Mouse (Mus musculus) lung, postnatal 14 days (tissue): ENCODE measurements at regions not wholly inside any gene's neighbourhood (a gene's known extent, or its start where the extent isn't known, plus 50 kb on each side); places are given as distances from the start of the nearest gene placed in this dataset.

ENCODE experiments used
- DNase-seq: peaks from one replicate; pipeline ENCODE4 v3.0.0; 2021

DNA sequence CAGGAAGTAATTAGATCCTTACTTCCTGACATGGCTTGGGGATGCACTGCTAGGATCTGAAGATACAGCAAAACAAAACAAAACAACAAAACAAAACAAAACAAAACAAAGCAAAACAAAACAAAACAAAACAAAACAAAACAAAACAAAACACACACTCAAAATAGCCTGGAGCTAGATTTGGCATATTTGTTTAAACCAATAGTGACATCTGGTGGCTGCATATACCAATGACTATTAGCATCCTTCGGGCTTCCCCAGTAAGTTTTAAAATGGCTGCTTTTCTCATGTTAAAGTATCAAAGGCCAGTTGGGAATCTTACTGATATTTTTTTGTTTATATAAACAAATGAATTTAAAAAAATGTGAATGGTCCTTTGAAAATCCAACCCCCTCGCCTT is 52.9 kb upstream of the Ica1 start:
- peak; percentile 5 for DNase-seq

- DNase-seq, result no peak
Observed at GRCm38 (mm10) chr6:8832924-8833323, 54.6 kb upstream of the Ica1 start.

GRCm38 (mm10) chr6:8853657-8854056 is 75.4 kb upstream of the Ica1 start:
- no peak for DNase-seq

DNA sequence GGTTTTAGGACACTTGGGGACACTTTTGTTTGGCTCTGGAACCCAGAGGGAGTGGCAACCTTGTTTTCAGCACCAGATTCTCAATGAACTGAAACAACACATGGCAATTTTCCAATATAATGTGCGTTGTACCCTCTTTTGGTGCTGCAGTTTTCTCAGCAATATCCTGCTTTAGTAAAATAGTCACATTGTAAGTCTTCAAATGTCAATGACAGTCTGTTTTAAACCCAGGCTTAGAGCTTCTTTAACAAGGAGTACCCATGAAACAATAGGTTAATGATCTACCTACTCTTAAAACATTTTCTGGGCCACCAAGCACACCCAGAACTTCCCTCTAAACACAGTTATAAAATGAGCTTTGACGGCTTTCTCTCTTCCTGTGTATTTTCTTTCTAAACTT is 82.3 kb upstream of the Ica1 start:
- no peak for DNase-seq

DNA sequence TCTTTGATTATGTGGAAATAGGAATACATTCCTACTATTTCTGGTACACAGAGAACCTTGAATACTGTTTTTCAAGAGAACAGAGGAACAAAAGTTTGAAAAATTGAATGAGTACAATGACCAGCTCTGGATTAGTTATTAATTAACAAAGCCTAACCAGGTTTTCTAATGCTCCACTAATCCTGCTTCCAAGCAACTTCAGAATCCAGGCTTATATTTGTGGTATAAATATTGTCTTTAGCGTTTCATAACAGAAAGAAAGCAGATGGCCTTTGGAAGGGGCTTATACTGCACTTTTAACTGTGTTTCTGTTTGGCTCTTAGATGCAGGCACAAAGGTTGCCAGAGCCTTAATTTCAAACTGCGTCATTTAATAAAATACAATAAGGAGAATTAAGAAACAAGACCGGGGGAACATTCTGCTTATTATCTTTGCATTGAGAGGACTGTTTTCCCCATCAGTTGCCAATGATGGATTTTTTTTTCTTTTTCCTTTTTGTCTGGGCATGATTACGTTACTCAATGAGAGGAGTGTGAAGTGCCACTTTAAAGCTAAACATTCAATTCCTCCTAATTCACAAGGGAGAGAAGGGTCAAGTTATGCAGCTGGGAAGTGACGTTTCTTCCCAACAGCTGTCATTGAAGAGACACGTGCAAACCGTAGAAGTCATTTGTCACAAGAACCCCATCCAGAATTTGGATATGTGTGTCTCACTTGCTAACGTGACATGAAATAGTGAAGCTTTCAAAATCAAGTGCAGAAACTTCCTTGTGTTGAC is 84.2 kb upstream of the Nxph1 start:
- no peak for DNase-seq

GRCm38 (mm10) chr6:8877373-8878070 is 70.7 kb upstream of the Nxph1 start:
- no peak for DNase-seq

GRCm38 (mm10) chr6:8893665-8894064 is 54.6 kb upstream of the Nxph1 start:
- DNase-seq, result no peak

GRCm38 (mm10) chr6:8896097-8896496 is 52.1 kb upstream of the Nxph1 start:
- no peak for DNase-seq

DNA sequence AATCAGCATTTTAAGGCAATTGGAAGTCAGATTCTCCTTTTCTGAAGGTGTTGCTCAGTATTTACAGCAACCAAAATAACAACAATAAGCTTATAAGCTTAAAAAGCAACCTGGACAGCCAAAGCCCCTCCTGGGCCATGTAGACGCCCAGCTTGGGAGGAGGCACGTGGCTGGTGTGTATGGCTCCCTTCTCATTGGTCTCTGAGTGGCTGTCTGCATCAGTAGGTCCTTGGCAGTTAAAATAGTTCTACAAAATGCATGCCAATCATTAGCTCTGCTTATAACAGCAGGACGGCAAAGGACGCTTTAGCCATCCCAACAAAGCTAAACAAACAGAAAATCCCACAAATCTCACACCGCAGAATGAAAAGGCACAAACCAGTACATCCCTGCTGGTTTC is 51.4 kb upstream of the Nxph1 start:
- DNase-seq, result no peak

DNA sequence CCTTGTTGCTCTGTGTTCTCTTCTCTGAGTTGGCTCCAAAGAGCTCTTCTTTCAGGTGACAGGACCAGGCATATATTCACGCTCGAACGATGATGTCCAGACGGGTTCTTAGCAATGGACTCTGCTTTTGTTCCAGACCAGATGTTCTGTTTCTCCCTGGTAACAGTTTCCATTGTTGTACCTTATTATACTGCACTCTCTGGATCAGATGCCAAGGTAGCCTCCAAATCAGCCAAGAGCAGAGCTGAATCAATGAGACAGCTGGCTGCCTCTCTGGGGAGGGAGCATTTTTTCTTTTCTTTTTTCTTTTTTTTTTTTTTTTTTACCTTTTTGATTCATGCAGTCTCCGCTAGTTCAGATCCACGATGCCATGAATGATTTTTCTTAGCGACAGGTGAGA is 50.9 kb upstream of the Nxph1 start:
- DNase-seq, result no peak

GRCm38 (mm10) chr6:8898268-8898667 is 50.0 kb upstream of the Nxph1 start:
- DNase-seq, result no peak
